Mouse (Mus musculus) layer of hippocampus, postnatal 25 days (tissue): ENCODE measurements at regions not wholly inside any gene's neighbourhood (a gene's known extent, or its start where the extent isn't known, plus 50 kb on each side); places are given as distances from the start of the nearest gene placed in this dataset.

Source experiments
- DNase-seq, 2 experiments: peaks; one replicate each; pipeline ENCODE4 v3.0.0; 2022; ENCODE audit warnings: mixed read lengths in 2 of 2, low spot score in 1 of 2; ENCODE audit errors: extremely low spot score in 1 of 2

DNA sequence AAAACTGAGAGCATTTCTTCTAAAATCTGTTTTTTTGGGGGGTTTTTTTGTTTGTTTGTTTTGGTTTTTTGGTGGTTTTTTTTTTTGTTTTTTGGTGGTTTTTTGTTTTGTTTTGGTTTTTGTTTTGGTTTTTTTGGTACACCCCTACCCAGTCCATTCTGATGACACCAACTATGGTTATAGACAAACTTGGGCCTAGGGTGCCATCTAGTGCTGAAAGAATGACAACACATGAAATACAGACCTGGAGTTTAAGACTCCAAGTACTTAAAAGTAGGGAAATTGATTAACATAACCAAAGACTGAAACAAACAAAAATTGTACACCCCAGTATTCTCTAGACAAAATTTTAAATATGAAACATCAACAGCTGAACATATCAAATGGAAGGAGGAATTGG, 76.0 kb upstream of the Ano5 start:
- peak in 1 of 2 experiments; percentile 53 for DNase-seq

DNA sequence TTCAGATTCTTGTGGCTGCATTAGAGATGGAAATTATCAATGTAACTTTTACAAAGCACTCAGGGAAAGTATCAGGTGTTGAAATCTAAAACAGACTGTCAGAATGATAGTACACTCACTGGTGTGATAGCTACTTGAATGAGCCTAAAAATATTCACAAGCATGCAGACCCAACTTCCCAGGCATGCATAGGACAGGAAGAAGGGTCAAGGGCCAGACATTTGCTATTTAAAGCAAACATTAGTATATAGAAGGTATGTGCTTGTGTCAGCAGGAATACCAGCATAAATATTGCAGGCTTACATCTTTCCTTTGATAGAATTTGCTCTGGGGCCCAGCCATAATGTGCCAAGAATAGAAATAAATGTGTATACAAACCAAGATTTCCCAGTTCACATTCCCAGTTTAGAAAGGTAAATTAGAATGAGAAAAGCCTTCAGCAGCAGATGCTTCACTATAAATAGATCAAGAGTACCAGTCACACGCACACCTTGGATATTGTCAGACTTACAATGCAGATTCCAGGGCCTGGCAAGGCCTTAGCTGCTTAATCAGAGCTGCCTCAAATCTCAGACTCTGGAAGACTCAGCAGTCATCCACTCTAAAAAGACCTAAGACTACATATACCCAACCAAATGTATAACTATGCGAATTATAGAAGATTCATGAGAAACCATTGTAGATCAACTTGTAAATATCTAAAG, 55.7 kb upstream of the Ano5 start:
- DNase-seq = no peak

DNA sequence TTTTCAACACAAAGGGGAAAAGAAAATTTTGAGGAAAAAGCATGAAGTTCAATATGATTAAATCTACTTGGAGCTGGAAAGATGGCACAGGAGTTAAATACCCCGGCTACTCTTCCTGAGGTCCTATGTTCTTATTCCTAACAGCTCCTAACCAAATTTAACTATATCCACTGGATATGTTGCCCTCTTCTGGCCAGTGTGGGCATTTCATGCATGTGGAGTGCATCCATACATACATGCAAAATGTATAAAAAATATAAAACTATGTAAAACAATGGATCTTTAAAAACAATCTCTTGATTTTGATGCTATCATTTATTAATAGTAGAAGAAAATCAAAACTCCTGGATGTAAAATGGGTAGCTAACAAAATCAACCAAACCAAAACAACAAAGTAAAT, 52.1 kb upstream of the Ano5 start:
- DNase-seq = no peak
